Mouse (Mus musculus): Measurements from ENCODE around the gene Hcrtr2.
A peak's percentile ranks its signal among the peaks of the same experiment; 100 is the strongest.

The Hcrtr2 gene

GRCm38 (mm10) chr9:76323756-76324155 is at the start of gene Hcrtr2:
Hcrtr2 (minus strand) TSS chr9:76323856.
- no peak for DNase-seq (ENCODE audit: inconsistent age in 2 of 2, low spot score in 1 of 2)

GRCm38 (mm10) chr9:76364874-76365273 is 41.2 kb upstream of the Hcrtr2 start:
- DNase-seq (ENCODE audit: inconsistent age in 2 of 2, low spot score in 1 of 2) = no peak

GRCm38 (mm10) chr9:76360374-76360773 is 36.7 kb upstream of the Hcrtr2 start:
- DNase-seq (ENCODE audit: inconsistent age in 2 of 2, low spot score in 1 of 2) = no peak

GRCm38 (mm10) chr9:76352346-76352745 is 28.7 kb upstream of the Hcrtr2 start:
- no peak for DNase-seq (ENCODE audit: inconsistent age in 2 of 2, low spot score in 1 of 2)

GRCm38 (mm10) chr9:76347298-76347697 is 23.6 kb upstream of the Hcrtr2 start:
- no peak for DNase-seq (ENCODE audit: inconsistent age in 2 of 2, low spot score in 1 of 2)

GRCm38 (mm10) chr9:76331081-76331480 is 7.4 kb upstream of the Hcrtr2 start:
- no peak for DNase-seq (ENCODE audit: inconsistent age in 2 of 2, low spot score in 1 of 2)

- peak; percentile 10 to 66 for DNase-seq (ENCODE audit: inconsistent age in 2 of 2, low spot score in 1 of 2)
Measured at GRCm38 (mm10) chr9:76323186-76323701, 412 bp downstream of the Hcrtr2 start.

GRCm38 (mm10) chr9:76322122-76323052 is 1.3 kb downstream of the Hcrtr2 start:
- DNase-seq (ENCODE audit: inconsistent age in 2 of 2, low spot score in 1 of 2) = peak in 1 of 2 experiments; percentile 48

GRCm38 (mm10) chr9:76321589-76321988 is 2.1 kb downstream of the Hcrtr2 start:
- no peak for DNase-seq (ENCODE audit: inconsistent age in 2 of 2, low spot score in 1 of 2)

- DNase-seq (ENCODE audit: inconsistent age in 2 of 2, low spot score in 1 of 2) = no peak
Measured at GRCm38 (mm10) chr9:76320755-76321154, 2.9 kb downstream of the Hcrtr2 start.

- no peak for DNase-seq (ENCODE audit: inconsistent age in 2 of 2, low spot score in 1 of 2)
Measured at GRCm38 (mm10) chr9:76318302-76318701, 5.4 kb downstream of the Hcrtr2 start.

- DNase-seq (ENCODE audit: inconsistent age in 2 of 2, low spot score in 1 of 2) = no peak
Measured at GRCm38 (mm10) chr9:76315096-76315495, 8.6 kb downstream of the Hcrtr2 start.

- DNase-seq (ENCODE audit: inconsistent age in 2 of 2, low spot score in 1 of 2) = no peak
Measured at GRCm38 (mm10) chr9:76313921-76314320, 9.7 kb downstream of the Hcrtr2 start.

GRCm38 (mm10) chr9:76312221-76312620 is 11.4 kb downstream of the Hcrtr2 start:
- no peak for DNase-seq (ENCODE audit: inconsistent age in 2 of 2, low spot score in 1 of 2)

- DNase-seq (ENCODE audit: inconsistent age in 2 of 2, low spot score in 1 of 2) = no peak
Measured at GRCm38 (mm10) chr9:76291384-76291783, 32.3 kb downstream of the Hcrtr2 start.

GRCm38 (mm10) chr9:76270886-76271285 is 52.8 kb downstream of the Hcrtr2 start:
- DNase-seq (ENCODE audit: inconsistent age in 2 of 2, low spot score in 1 of 2) = peak in 1 of 2 experiments; percentile 29

- DNase-seq (ENCODE audit: inconsistent age in 2 of 2, low spot score in 1 of 2) = no peak
Measured at GRCm38 (mm10) chr9:76257731-76258130, 65.9 kb downstream of the Hcrtr2 start.

GRCm38 (mm10) chr9:76252544-76252943 is 71.1 kb downstream of the Hcrtr2 start:
- DNase-seq (ENCODE audit: inconsistent age in 2 of 2, low spot score in 1 of 2) = no peak

- DNase-seq (ENCODE audit: inconsistent age in 2 of 2, low spot score in 1 of 2) = no peak
Measured at GRCm38 (mm10) chr9:76252109-76252508, 71.5 kb downstream of the Hcrtr2 start.

- no peak for DNase-seq (ENCODE audit: inconsistent age in 2 of 2, low spot score in 1 of 2)
Measured at GRCm38 (mm10) chr9:76242322-76242721, 81.3 kb downstream of the Hcrtr2 start.

- no peak for DNase-seq (ENCODE audit: inconsistent age in 2 of 2, low spot score in 1 of 2)
Measured at GRCm38 (mm10) chr9:76237946-76238345, 85.7 kb downstream of the Hcrtr2 start.

GRCm38 (mm10) chr9:76237243-76237642 is 86.4 kb downstream of the Hcrtr2 start:
- peak; percentile 49 to 61 for DNase-seq (ENCODE audit: inconsistent age in 2 of 2, low spot score in 1 of 2)
